Mouse (Mus musculus): ENCODE data around the gene Tgtp2. TPM values are rescaled to one million over a fixed set of nuclear protein-coding genes. Genes with fewer than 3 reads are reported as not detected.
"Not testable (repeated sequence)": the region's sequence is repeated elsewhere in the genome, so short reads cannot be mapped to it uniquely, and the experiment has no call there.

Tgtp2 gene
- polyA plus RNA-seq, 1 experiment from 2014 or later: 1.1 TPM

- H3K36me3 ChIP-seq (replicated peaks); H3K4me2 ChIP-seq; H3K27me3 ChIP-seq; H3K9ac ChIP-seq; H3K27ac ChIP-seq (replicated peaks); ATAC-seq (ENCODE audit: insufficient read depth); H3K4me3 ChIP-seq (replicated peaks); H3K9me3 ChIP-seq (replicated peaks); H3K4me1 ChIP-seq (replicated peaks): not testable (repeated sequence)
- 20% methylated on average over 2 of the region's 3 CpGs for WGBS (ENCODE audit: insufficient replicate concordance)
Measured at GRCm38 (mm10) chr11:49060061-49060460, 3.9 kb downstream of the Tgtp2 start.

GRCm38 (mm10) chr11:49051894-49052293, 12.1 kb downstream of the Tgtp2 start:
- not testable (repeated sequence) for H3K9me3 ChIP-seq (replicated peaks); H3K4me2 ChIP-seq; H3K27me3 ChIP-seq; ATAC-seq (ENCODE audit: insufficient read depth); H3K27ac ChIP-seq (replicated peaks); H3K4me3 ChIP-seq (replicated peaks); H3K4me1 ChIP-seq (replicated peaks); H3K36me3 ChIP-seq (replicated peaks); H3K9ac ChIP-seq
- no CpG with 5 or more reads among the region's 5 CpGs for WGBS (ENCODE audit: insufficient replicate concordance)

DNA sequence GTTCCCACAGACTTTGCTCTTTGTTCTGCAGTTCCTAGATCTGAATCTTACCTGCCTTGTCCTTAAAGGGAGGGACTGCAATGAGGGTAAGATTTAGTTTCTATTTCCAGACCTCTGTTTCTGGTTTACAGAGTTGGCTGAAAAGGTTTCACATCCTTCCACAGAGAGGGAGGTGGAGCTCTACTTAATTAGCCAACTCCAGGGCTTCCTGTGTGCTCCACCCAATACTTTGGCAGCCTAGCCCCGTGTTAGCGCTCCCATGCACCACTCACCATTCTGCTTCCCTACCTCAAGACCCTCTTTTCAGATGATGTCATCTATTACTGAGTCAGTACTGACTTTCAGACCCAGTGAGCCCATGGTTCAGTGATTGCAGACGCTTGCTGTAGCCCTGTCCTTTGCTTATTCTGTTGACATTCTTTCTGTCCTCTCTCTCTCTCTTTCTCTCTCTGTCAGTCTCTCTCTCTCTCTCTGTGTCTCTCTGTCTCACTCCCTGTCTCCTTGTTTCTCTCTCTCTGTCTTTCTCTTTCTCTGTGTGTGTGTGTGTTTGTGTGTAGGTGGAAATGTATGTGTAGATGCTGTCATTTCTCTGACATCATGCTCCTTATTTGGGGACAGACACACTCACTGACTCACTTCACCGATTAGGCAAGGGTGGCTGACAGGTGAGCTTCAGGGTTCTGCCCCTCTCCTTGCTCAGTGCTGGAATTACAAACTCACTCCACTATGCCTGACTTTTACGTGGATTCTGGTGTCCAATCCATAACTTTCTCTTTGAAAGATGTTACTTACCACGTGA, 12.7 kb downstream of the Tgtp2 start, which contains the start of gene 9930111J21Rik2:
Gene 9930111J21Rik2 (minus strand): TSS at position 150 of the 799 bp plus-strand sequence.
- H3K4me1 ChIP-seq (replicated peaks); H3K27ac ChIP-seq (replicated peaks); H3K27me3 ChIP-seq; H3K4me3 ChIP-seq (replicated peaks); H3K9ac ChIP-seq; H3K36me3 ChIP-seq (replicated peaks); H3K9me3 ChIP-seq (replicated peaks); H3K4me2 ChIP-seq: not testable (repeated sequence)
- WGBS (ENCODE audit: insufficient replicate concordance): 44% methylated on average over 1 of the region's 6 CpGs
- peak; percentile 40; the same call in 1 of the 2 replicates for ATAC-seq (ENCODE audit: insufficient read depth)

DNA sequence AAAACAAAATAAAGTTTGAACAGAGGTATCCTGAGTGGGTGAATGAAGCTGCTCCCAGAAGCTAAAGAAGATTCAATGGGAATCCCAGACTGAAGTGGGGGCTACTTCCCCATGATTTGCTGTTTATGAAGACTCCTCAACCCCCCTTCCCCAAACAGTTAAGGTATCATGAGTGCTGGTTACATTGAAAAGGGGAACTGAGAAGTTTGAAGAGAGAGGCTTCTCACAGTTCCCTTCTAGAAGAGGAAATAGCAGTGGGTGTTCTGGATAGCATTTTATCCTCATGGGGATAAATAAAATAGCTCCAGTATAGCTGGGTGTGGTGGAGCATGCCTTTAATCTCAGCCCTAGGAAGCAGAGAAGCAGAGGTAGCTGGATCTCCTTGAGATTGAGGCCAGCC, 13.9 kb downstream of the Tgtp2 start:
- peak; percentile 15; the same call in 1 of the 2 replicates for ATAC-seq (ENCODE audit: insufficient read depth)
- not testable (repeated sequence) for H3K9ac ChIP-seq

DNA sequence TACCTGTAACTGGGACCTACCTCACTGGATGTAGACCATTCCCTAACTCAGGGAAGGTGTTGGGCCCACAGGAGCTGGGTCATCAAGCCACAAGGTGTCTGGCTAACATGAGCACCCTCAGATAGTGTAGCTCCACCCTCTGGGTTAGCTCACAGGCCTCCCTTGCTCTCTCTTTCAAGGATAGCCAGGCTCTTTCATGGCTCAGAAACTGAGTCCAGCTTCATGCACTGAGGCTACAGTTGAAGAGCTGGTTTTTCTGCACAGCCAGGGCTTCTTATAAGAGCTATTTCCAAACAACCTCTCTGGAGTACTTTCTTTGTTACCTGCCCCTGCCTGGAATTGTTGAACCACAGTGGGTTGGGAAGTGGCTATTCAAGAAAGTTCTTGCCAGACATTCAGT, 51.9 kb downstream of the Tgtp2 start:
- H3K9ac ChIP-seq; H3K27ac ChIP-seq (replicated peaks); H3K4me2 ChIP-seq; ATAC-seq (ENCODE audit: insufficient read depth); H3K27me3 ChIP-seq; H3K4me3 ChIP-seq (replicated peaks); H3K36me3 ChIP-seq (replicated peaks); H3K9me3 ChIP-seq (replicated peaks); H3K4me1 ChIP-seq (replicated peaks): not testable (repeated sequence)

More for the DNA sequence above, 13.9 kb downstream of the Tgtp2 start:
- H3K9me3 ChIP-seq (replicated peaks); H3K4me2 ChIP-seq; H3K27me3 ChIP-seq; H3K4me3 ChIP-seq (replicated peaks); H3K36me3 ChIP-seq (replicated peaks); H3K4me1 ChIP-seq (replicated peaks); H3K27ac ChIP-seq (replicated peaks): not testable (repeated sequence)

Other genes with a start within 250 kb of the Tgtp2 start
- gene Trim41, start 246.9 kb downstream of the Tgtp2 start, polyA plus RNA-seq (2015; fragmentation: Nextera tagmentation; extraction: Ambion mirVana): 2.0 and 2.3 TPM in 2 replicates
- gene Trim7, start 238.1 kb downstream of the Tgtp2 start, polyA plus RNA-seq (2015; fragmentation: Nextera tagmentation; extraction: Ambion mirVana): 0.09 and 0.21 TPM in 2 replicates
- 1.4 and 2.1 TPM in 2 replicates for gene Gm12184, start 237.6 kb downstream of the Tgtp2 start, polyA plus RNA-seq (2015; fragmentation: Nextera tagmentation; extraction: Ambion mirVana)
- 19.2 and 20.4 TPM in 2 replicates for gene Irgm1, start 192.5 kb downstream of the Tgtp2 start, polyA plus RNA-seq (2015; fragmentation: Nextera tagmentation; extraction: Ambion mirVana)
- 0.45 and 0.48 TPM in 2 replicates for gene Gm5431, start 162.0 kb downstream of the Tgtp2 start, polyA plus RNA-seq (2015; fragmentation: Nextera tagmentation; extraction: Ambion mirVana)
- 2.7 and 2.8 TPM in 2 replicates for gene Psme2b, start 118.0 kb downstream of the Tgtp2 start, polyA plus RNA-seq (2015; fragmentation: Nextera tagmentation; extraction: Ambion mirVana)
- 0.05 and 0.07 TPM in 2 replicates for gene Olfr56, start 85.3 kb downstream of the Tgtp2 start, polyA plus RNA-seq (2015; fragmentation: Nextera tagmentation; extraction: Ambion mirVana)
- gene 9930111J21Rik1, start 84.8 kb downstream of the Tgtp2 start, polyA plus RNA-seq (2015; fragmentation: Nextera tagmentation; extraction: Ambion mirVana): 1.1 TPM in 2 replicates
- gene Gm12185, start 72.0 kb downstream of the Tgtp2 start, polyA plus RNA-seq (2015; fragmentation: Nextera tagmentation; extraction: Ambion mirVana): 0.03 TPM in 1 of 2 replicates, not detected in the other
- 1.2 and 1.5 TPM in 2 replicates for gene Tgtp1, start 70.0 kb downstream of the Tgtp2 start, polyA plus RNA-seq (2015; fragmentation: Nextera tagmentation; extraction: Ambion mirVana)
- 1.2 and 1.6 TPM in 2 replicates for gene 9930111J21Rik2, start 13.0 kb downstream of the Tgtp2 start, polyA plus RNA-seq (2015; fragmentation: Nextera tagmentation; extraction: Ambion mirVana)
- 7.0 and 7.1 TPM in 2 replicates for gene Ifi47, start 12.4 kb upstream of the Tgtp2 start, polyA plus RNA-seq (2015; fragmentation: Nextera tagmentation; extraction: Ambion mirVana)
- gene Olfr1396, start 50.7 kb upstream of the Tgtp2 start, polyA plus RNA-seq (2015; fragmentation: Nextera tagmentation; extraction: Ambion mirVana): not detected in 2 replicates
- not detected in 2 replicates for gene Olfr1395, start 78.1 kb upstream of the Tgtp2 start, polyA plus RNA-seq (2015; fragmentation: Nextera tagmentation; extraction: Ambion mirVana)
- not detected in 2 replicates for gene Olfr1394, start 90.2 kb upstream of the Tgtp2 start, polyA plus RNA-seq (2015; fragmentation: Nextera tagmentation; extraction: Ambion mirVana)
- gene Btnl9, start 123.0 kb upstream of the Tgtp2 start, polyA plus RNA-seq (2015; fragmentation: Nextera tagmentation; extraction: Ambion mirVana): 0.76 and 1.6 TPM in 2 replicates
- gene Zfp62, start 139.1 kb upstream of the Tgtp2 start, polyA plus RNA-seq (2015; fragmentation: Nextera tagmentation; extraction: Ambion mirVana): 10.2 and 10.4 TPM in 2 replicates
- 35.1 and 45.6 TPM in 2 replicates for gene Mgat1, start 180.0 kb upstream of the Tgtp2 start, polyA plus RNA-seq (2015; fragmentation: Nextera tagmentation; extraction: Ambion mirVana)
- gene Olfr1393, start 214.1 kb upstream of the Tgtp2 start, polyA plus RNA-seq (2015; fragmentation: Nextera tagmentation; extraction: Ambion mirVana): not detected in 2 replicates
- not detected in 2 replicates for gene Olfr1392, start 221.1 kb upstream of the Tgtp2 start, polyA plus RNA-seq (2015; fragmentation: Nextera tagmentation; extraction: Ambion mirVana)
- not detected in 2 replicates for gene Olfr10, start 240.5 kb upstream of the Tgtp2 start, polyA plus RNA-seq (2015; fragmentation: Nextera tagmentation; extraction: Ambion mirVana)

Measured in liver, embryonic 15.5 days (tissue).